Mouse (Mus musculus): ENCODE results near the gene Vars2.
A peak's percentile ranks its signal among the peaks of the same experiment; 100 is the strongest.

The Vars2 gene

GRCm38 (mm10) chr17:35667334-35668065 lies at the start of gene Vars2:
Gene Vars2 (minus strand): TSS chr17:35667592.
- peak; percentile 85 for DNase-seq (ENCODE audit: low read depth)

- no peak for DNase-seq (ENCODE audit: low read depth)
Observed at GRCm38 (mm10) chr17:35717080-35717479, 49.7 kb upstream of the Vars2 start.

DNA sequence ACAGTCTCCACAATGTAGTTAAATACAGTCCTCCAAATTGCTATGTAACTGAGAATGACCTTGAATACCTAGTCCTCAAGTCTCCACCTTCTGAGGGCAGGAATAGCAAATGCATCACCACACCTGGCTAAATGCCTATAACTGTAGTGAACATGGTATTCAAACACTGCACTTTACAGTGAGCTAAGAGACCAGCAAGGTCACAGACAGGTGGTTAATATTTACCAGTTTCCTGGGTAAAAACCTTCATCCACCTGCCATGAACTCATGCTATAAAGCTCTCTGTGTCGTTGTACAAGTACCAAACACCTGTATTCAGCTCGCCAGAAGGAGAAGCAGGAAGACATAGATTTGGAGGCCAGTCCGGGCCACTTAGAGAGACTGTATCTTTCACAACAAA lies 48.7 kb upstream of the Vars2 start:
- no peak for DNase-seq (ENCODE audit: low read depth)

DNA sequence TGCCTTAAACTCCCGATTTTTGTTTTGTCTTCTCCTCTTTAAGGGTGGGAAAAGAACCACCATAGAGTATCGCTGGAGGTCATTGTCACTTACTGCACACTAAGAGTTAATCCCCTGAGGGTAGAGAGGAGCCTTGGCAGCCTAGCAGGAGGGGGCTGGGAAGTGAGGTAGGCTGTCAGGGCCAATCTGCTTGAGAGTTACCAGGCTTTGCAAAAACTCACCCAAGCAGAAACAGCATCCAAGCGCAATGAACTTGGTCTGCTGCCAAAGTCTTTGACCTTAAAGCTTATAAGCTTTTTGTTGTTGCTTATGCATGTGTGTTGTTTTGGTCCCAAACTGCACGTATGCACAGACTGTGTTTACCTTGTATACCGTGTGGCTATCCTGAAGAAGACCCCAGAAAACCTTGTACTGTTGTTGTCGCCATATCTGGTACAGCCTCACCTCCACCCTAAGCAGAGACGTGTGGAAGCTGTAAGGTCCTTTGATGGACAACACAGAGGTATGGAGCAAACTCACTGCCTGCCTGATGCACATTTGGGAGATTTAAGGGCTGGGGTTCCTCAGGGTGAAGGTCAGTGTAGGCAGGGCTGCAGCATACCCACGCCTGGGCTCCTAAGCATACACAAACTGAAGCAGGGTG lies 43.4 kb upstream of the Vars2 start:
- DNase-seq (ENCODE audit: low read depth), result no peak

DNA sequence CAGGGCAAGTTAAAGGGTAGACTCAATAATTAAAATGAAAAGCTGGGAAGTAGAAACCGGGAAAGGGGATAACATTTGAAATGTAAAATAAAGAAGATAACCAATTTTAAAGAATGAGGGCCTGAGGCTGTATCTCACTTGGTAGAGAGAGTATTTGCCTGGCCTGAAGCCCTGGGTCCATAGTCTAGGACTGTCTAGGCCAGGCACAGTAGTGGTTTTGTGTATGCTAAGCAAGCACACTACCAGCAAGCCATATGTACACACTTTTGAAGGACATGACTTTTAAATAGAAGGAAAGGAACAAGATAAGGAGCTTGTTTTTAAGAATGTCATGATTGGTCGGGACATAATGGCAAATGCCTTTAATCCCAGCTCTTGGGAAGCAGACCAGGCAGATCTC lies 41.2 kb upstream of the Vars2 start:
- DNase-seq (ENCODE audit: low read depth), result no peak

DNA sequence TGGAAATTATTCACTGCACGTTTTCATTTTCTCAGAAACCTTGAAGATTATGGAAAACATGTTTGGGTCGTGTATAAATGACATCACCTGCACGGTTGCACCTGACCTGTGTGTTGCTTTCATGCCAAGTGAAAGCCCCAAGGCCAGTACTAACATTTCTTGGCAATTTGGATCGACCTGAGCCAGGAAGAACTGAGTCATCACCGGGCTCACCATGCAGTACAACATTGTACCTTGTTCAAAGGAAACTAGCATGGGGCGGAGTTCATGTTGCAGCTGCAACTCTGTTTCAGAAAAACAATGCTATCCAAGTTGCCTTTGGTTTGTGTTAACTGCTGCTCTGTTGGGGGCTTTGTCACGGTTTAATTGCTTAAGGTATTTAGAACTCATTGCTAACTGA lies 40.5 kb upstream of the Vars2 start:
- no peak for DNase-seq (ENCODE audit: low read depth)

- DNase-seq (ENCODE audit: low read depth), result no peak
Observed at GRCm38 (mm10) chr17:35705836-35706235, 38.4 kb upstream of the Vars2 start.

DNA sequence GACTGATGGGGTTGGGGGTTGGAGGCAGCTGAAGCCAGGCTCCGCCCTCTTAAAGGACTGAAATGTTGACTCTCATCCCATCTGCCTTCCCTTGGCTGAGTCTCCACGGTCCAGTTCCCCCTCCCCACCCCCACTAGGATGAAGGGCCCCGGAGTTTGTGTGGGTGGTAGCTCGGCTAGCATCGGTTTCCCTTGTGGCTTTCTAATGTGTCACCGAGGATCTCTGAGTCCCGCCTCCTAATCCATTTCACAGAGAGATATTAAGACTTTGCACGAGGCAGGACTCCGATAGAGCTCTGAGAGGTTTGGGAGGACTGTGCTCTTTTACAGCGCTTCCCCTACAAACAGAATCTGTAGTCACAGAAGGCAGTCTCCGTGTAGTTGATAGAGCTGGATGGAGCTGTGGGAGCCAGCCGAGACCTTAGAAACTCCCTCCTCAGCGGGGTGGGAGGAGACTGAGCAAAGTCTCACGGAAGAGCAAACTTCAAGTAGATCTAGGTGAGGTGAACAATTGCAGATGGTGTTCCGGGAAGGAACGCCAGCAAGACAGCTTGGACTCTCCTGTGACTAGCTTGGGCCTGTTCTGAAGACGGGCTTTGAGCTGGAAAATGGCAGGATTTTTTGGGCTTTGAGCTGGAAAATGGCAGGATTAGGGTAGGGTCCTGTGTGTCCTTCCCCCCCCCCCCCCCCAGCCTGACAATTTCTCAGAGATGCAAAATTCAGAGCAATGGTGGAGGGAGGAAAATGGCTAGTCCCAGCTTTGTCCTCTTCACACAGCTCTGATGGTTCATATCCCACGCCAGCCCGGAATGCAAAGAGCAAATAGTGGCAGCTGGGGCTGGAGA lies 37.5 kb upstream of the Vars2 start, which contains the start of gene Ddr1:
Ddr1 (minus strand) TSS at position 1 of the 844 bp plus-strand sequence.
- no peak for DNase-seq (ENCODE audit: low read depth)

DNA sequence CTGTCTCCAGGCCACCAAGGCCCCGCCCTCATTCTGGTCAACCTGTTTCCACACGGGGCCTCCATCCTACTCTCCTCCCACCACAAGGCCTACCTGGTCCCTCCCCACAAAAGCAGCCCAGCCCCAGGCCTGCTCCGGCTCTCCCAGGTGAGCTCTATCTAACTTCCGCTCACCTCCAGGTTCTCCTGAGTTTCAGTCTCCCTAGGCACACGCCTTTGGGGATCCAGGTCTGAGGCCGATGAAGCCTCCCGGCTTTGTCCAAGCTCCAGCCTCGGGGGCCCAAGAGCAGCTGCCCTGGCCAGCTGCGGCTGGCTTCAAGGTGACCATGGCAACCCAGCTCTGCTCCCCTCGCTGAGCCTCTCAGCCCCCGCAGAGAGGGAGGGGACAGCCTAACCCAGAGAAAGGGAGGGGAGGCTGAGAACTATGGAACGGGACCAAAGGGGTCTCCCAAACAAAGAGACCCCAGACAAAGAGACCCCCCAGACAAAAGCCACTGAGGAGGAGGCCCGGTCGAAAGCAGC lies 36.4 kb upstream of the Vars2 start:
- no peak for DNase-seq (ENCODE audit: low read depth)

- no peak for DNase-seq (ENCODE audit: low read depth)
Observed at GRCm38 (mm10) chr17:35703065-35703464, 35.7 kb upstream of the Vars2 start.

- no peak for DNase-seq (ENCODE audit: low read depth)
Observed at GRCm38 (mm10) chr17:35702605-35703004, 35.2 kb upstream of the Vars2 start.

GRCm38 (mm10) chr17:35701978-35702461 lies 34.6 kb upstream of the Vars2 start:
- DNase-seq (ENCODE audit: low read depth), result no peak

- DNase-seq (ENCODE audit: low read depth), result no peak
Observed at GRCm38 (mm10) chr17:35701203-35701977, 34.0 kb upstream of the Vars2 start.

DNA sequence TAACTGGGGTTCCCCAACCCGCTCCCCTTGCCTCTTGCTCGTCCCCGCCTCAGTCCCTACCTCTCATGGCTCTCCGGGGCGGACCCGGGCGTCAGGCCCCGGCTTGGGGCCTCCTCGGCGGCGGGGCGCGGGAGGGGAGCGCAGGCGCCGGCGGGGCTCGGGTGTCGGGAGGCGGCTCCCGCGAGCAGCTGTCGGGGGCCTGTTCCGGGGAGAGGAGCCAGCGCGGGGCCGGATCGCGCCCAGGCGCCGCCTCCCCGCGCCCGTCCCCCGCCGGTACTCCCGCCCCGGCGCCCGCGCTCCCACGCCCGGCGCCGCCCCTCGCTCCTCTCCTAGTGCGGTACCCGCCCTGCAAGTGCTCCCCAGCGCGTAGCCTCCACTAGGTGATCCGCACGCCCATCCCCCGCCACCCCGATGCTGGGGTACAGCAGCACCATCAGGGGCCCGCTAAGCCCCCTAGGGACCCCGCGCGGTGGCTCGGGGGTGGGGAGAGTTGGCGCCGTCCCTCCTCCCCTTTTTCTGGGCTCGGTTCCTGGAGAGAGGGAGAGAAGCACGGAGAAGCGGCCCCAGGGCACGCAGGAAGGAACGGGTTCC lies 33.1 kb upstream of the Vars2 start:
- DNase-seq (ENCODE audit: low read depth), result no peak

- DNase-seq (ENCODE audit: low read depth), result peak; percentile 96
Observed at GRCm38 (mm10) chr17:35699919-35700318, 32.5 kb upstream of the Vars2 start.

GRCm38 (mm10) chr17:35698501-35698883 lies 31.1 kb upstream of the Vars2 start:
- DNase-seq (ENCODE audit: low read depth), result no peak

- DNase-seq (ENCODE audit: low read depth), result peak; percentile 88
Observed at GRCm38 (mm10) chr17:35697759-35698500, 30.5 kb upstream of the Vars2 start.

GRCm38 (mm10) chr17:35697429-35697758 lies 30.0 kb upstream of the Vars2 start:
- DNase-seq (ENCODE audit: low read depth), result no peak

GRCm38 (mm10) chr17:35696691-35697090 lies 29.3 kb upstream of the Vars2 start:
- no peak for DNase-seq (ENCODE audit: low read depth)

GRCm38 (mm10) chr17:35695289-35695688 lies 27.9 kb upstream of the Vars2 start:
- no peak for DNase-seq (ENCODE audit: low read depth)

- no peak for DNase-seq (ENCODE audit: low read depth)
Observed at GRCm38 (mm10) chr17:35693906-35694305, 26.5 kb upstream of the Vars2 start.
